Mouse (Mus musculus) lung, embryonic 16.5 days (tissue): ENCODE measurements around the gene Haspin. TPM values are rescaled to one million over a fixed set of nuclear protein-coding genes. Genes with fewer than 3 reads are reported as not detected.
"Not testable (repeated sequence)": the region's sequence is repeated elsewhere in the genome, so short reads cannot be mapped to it uniquely, and the experiment has no call there.

Source experiments
- ATAC-seq: fragments of 200-750 bp; cut with Nextera tagmentation; 2 replicates; pipeline ENCODE4 v1.8.0; 2017; ENCODE audit warnings: low read depth, mild to moderate bottlenecking, moderate library complexity
- H3K27ac ChIP-seq: fragments of 300-500 bp; sonication (generic); 2 replicates; pipeline ENCODE4 v1.5.1; 2014; ENCODE audit warnings: mild to moderate bottlenecking, control low read depth, low read length
- H3K27me3 ChIP-seq: fragments of 300-500 bp; sonication (generic); 2 replicates; pipeline ENCODE4 v1.6.1; 2014; ENCODE audit warnings: low read depth, low read length, mixed read lengths; ENCODE audit not compliant: control insufficient read depth, insufficient read depth
- H3K36me3 ChIP-seq: fragments of 300-500 bp; sonication (generic); 2 replicates; pipeline ENCODE4 v1.6.1; 2014; ENCODE audit warnings: low read length; ENCODE audit not compliant: control insufficient read depth, insufficient read depth
- H3K4me1 ChIP-seq: fragments of 300-500 bp; sonication (generic); replicated peaks from 2 replicates; pipeline ENCODE4 v1.6.1; 2014; ENCODE audit warnings: low read length, mixed read lengths; ENCODE audit not compliant: control insufficient read depth, insufficient read depth
- H3K4me2 ChIP-seq: fragments of 300-500 bp; sonication (generic); 2 replicates; pipeline ENCODE4 v1.6.1; 2014; ENCODE audit warnings: low read depth, low read length, control low read depth
- H3K4me3 ChIP-seq: fragments of 300-500 bp; sonication (generic); 2 replicates; pipeline ENCODE4 v1.5.1; 2014; ENCODE audit warnings: mild to moderate bottlenecking, low read length, control low read depth
- H3K9ac ChIP-seq: fragments of 300-500 bp; sonication (generic); 2 replicates; pipeline ENCODE4 v1.6.1; 2014; ENCODE audit warnings: low read length, control low read depth
- H3K9me3 ChIP-seq: fragments of 300-500 bp; sonication (generic); 2 replicates; pipeline ENCODE4 v1.6.1; 2016; ENCODE audit warnings: low read length; ENCODE audit not compliant: control insufficient read depth
- WGBS: fragments of 180-500 bp; shearing (Covaris S2); extraction: QIAGEN DNeasy Blood & Tissue Kit; methylation state at CpG from one replicate; pipeline ENCODE4 v1.1.7; 2014; 5-methylcytosine and 5-hydroxymethylcytosine counted together
- polyA plus RNA-seq: library from polyadenylated mRNA; unstranded; fragments of >200 nt; fragmentation: Nextera tagmentation; extraction: Ambion mirVana; gene quantifications from 2 replicates; pipeline ENCODE4 v1.2.1, GENCODE M21; 2015

The Haspin gene
- polyA plus RNA-seq, 1 experiment from 2014 or later: 18.4 TPM

DNA sequence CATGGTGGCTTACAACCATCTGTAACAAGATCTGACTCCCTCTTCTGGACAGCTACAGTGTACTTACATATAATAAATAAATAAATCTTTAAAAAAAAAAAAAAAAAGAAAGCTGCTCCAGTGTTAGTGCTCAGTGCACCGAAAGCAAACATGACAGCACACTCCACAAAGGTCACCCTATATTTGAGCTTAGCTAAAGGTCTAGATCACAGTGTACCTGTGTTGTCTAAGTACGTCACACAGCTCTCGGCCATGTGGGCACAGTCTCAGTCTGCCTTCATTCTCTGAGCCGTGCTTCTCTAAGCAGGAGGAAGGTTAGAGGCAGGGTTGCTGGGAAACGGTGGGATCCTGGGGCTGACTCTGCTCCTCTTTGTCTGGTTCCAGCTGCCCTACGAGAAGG, 11.6 kb downstream of the Haspin start:
- H3K36me3 ChIP-seq: no peaks in the 10 kb centered on the region; the same call in 1 of the 2 replicates

DNA sequence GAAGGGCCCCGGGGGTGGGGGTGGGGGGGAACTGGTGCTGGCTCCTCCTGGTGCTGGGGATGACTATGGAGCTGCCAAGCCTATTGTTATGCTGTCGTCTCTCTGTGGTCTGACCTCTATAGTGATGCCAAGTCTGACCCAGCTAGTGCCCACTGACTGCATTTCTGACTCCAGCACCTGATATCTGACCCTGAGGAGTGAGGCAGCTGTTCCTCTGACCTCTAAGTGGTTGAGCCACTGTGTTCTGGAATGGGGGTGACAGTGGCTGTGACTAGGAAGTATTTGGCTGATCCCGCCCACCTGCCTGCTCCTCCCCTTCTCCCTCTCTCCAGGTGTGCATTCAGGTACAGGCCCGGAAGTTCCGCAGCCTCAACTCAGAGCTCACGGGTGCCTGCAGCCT, 26.7 kb downstream of the Haspin start:
- no peak for ATAC-seq
- Histone ChIP-seq H3K36me3 (no peaks in the 10 kb centered on the region), H3K4me1 (no peaks in the 10 kb centered on the region), H3K4me3 (no peak overlapping the region), H3K27ac (no peak overlapping the region), H3K9ac (no peak overlapping the region), H3K27me3 (no peaks in the 10 kb centered on the region), H3K4me2 (no peak overlapping the region), H3K9me3 (no peaks in the 10 kb centered on the region)
- 63% methylated on average over 6 of the region's 6 CpGs for WGBS

More for the DNA sequence above, 11.6 kb downstream of the Haspin start:
- H3K4me3 ChIP-seq: no peak overlapping the region
- H3K9me3 ChIP-seq: no peaks in the 10 kb centered on the region
- H3K4me1 ChIP-seq: no peaks in the 10 kb centered on the region
- H3K27ac ChIP-seq: no peak overlapping the region
- H3K9ac ChIP-seq: no peak overlapping the region
- WGBS: 86% methylated on average over 6 of the region's 6 CpGs
- H3K27me3 ChIP-seq: no peaks in the 10 kb centered on the region
- ATAC-seq: no peak
- no peak overlapping the region for H3K4me2 ChIP-seq

DNA sequence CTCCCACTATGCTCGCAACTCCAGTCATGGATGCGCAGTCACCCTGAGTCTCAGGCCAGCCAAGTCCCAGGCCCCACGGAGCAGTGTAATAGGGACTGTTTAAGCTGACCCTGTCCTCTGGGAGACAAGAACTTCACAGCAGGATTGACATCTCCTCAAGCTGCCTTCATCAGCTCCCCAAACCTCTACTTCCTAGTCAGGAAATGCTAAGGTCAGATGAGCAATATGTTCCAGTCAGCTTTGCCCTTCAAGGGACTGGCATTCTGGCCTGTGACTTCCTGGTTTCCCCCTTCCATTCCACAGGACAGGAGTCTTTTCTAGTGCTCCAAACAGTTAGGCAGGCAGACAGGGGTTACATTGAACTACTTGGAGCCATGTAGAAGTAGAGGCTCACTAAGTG, 28.2 kb downstream of the Haspin start:
- WGBS: 84% methylated on average over 3 of the region's 3 CpGs
- H3K36me3 ChIP-seq: no peaks in the 10 kb centered on the region
- no peak overlapping the region for H3K9ac ChIP-seq
- ATAC-seq: no peak
- no peaks in the 10 kb centered on the region for H3K27me3 ChIP-seq
- no peaks in the 10 kb centered on the region for H3K9me3 ChIP-seq
- no peaks in the 10 kb centered on the region for H3K4me1 ChIP-seq
- no peak overlapping the region for H3K4me2 ChIP-seq
- H3K4me3 ChIP-seq: no peak overlapping the region
- no peak overlapping the region for H3K27ac ChIP-seq

GRCm38 (mm10) chr11:73108898-73109625, 29.0 kb downstream of the Haspin start:
- no peaks in the 10 kb centered on the region for H3K36me3 ChIP-seq
- H3K27ac ChIP-seq: no peak overlapping the region
- H3K9ac ChIP-seq: no peak overlapping the region
- H3K27me3 ChIP-seq: no peaks in the 10 kb centered on the region
- H3K4me1 ChIP-seq: no peaks in the 10 kb centered on the region
- H3K9me3 ChIP-seq: no peaks in the 10 kb centered on the region
- no peak overlapping the region for H3K4me3 ChIP-seq
- 67% methylated on average over 14 of the region's 14 CpGs for WGBS
- ATAC-seq: no peak
- H3K4me2 ChIP-seq: no peak overlapping the region

DNA sequence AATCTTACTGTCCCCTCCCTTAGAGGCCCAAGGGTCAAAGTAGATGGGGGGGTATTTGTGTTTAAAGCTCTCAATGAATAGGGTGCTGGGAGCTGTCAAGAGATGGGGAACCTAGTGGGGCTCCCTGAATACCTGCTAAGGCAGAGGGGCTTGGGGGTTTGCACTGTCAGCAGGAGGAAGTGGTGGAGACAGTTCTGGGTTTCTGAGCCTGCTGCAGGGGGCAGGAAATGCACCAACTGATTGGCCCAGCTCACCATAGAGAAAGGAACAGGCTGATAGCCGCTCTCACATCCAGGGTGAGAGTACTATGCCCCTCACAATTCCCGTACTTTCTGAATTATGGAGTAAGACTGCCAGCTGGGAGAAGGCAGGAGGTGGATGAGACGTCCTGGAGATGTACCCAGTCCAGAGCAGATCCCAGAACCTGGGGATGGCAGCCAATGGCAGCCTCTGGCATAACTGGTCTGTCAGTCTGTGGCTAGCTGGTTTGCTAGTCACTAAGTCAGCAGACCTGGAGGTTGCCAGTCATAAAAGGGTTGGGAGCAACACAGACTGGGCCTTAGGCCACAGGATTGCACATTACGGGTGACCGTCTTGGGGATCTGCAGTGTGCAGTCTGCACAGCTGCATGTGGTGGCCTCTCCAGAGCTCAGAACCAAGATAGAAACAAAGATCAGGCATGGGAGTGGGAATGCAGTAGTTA, 29.7 kb downstream of the Haspin start:
- WGBS: 60% methylated on average over 5 of the region's 5 CpGs
- no peak overlapping the region for H3K4me2 ChIP-seq
- no peak for ATAC-seq
- H3K27ac ChIP-seq: no peak overlapping the region
- no peaks in the 10 kb centered on the region for H3K4me1 ChIP-seq
- no peaks in the 10 kb centered on the region for H3K9me3 ChIP-seq
- no peak overlapping the region for H3K4me3 ChIP-seq
- H3K36me3 ChIP-seq: no peaks in the 10 kb centered on the region
- H3K9ac ChIP-seq: no peak overlapping the region
- no peaks in the 10 kb centered on the region for H3K27me3 ChIP-seq

- H3K27ac ChIP-seq, H3K27me3 ChIP-seq, H3K4me2 ChIP-seq, H3K4me1 ChIP-seq, H3K9ac ChIP-seq, ATAC-seq, H3K36me3 ChIP-seq, H3K4me3 ChIP-seq, H3K9me3 ChIP-seq: not testable (repeated sequence)
- 34% methylated on average over 3 of the region's 3 CpGs for WGBS
Measured at GRCm38 (mm10) chr11:73107358-73107757, 30.7 kb downstream of the Haspin start.

- no peaks in the 10 kb centered on the region for H3K27me3 ChIP-seq
- H3K9ac ChIP-seq: no peak overlapping the region
- WGBS: 54% methylated on average over 2 of the region's 3 CpGs
- no peak overlapping the region for H3K27ac ChIP-seq
- no peaks in the 10 kb centered on the region for H3K36me3 ChIP-seq
- H3K4me2 ChIP-seq: no peak overlapping the region
- H3K4me1 ChIP-seq: no peaks in the 10 kb centered on the region
- no peak for ATAC-seq
- no peaks in the 10 kb centered on the region for H3K9me3 ChIP-seq
- no peak overlapping the region for H3K4me3 ChIP-seq
Measured at GRCm38 (mm10) chr11:73105246-73105645, 32.8 kb downstream of the Haspin start.

DNA sequence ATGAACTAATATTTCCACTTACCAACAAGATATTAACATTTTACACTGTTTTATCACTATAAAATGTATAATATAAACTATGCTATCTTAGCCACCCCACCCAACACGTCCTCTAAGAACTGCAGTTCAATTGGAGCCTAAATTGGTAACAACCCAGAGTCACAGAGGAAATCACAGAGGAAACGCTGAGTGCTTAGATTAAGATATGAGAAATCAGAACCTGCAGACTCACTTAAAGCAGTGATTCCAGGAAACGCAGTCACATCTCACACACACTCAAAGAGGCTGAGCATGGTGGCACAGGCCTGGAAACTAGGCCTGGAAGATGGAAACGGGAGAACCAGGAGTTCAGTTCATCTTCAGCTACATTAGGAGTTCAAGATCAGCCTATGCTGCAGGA, 36.8 kb downstream of the Haspin start:
- H3K9me3 ChIP-seq: no peaks in the 10 kb centered on the region
- no peaks in the 10 kb centered on the region for H3K36me3 ChIP-seq
- no peak overlapping the region for H3K4me2 ChIP-seq
- H3K27me3 ChIP-seq: no peaks in the 10 kb centered on the region
- WGBS: 60% methylated on average over 4 of the region's 4 CpGs
- H3K27ac ChIP-seq: no peak overlapping the region
- no peaks in the 10 kb centered on the region for H3K4me1 ChIP-seq
- ATAC-seq: no peak
- no peak overlapping the region for H3K4me3 ChIP-seq
- no peak overlapping the region for H3K9ac ChIP-seq

DNA sequence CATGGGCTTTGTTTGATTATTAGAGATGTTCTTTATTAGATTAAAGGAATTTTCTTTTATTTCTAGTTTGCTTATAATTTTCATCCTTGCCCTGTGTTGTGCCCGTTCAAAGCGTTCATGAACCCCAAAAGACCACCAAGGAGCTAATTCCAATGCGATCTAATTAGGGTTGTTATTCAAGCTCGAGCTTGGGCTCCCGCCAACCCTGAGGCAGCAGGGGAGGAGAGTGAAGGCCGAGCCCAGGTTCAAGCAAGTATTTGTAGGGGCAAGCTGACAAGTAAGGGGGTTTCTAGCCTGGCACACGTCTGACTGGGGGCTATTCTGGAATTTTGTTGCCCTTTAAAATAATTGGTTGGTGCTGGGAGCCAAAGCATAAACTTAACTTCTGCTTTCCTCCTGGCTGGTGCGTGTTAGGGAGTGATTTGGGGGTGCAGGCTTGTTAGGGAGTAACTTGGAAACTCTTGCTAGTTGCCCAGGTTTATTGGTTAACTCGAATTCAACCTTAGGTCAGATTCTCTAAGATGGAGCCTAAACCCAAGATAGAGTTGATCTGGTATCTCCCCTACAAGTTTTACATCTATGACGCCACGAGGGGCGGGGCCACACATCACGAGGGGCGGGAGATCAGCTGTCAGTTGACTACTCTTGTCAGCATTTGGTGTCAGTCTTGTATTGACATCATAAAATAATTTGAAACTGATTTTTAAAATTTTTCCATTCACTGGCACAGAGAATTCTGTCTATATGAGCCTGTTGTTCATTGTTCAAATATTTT, 37.9 kb downstream of the Haspin start:
- Histone ChIP-seq H3K4me1 (no peaks in the 10 kb centered on the region), H3K9me3 (no peaks in the 10 kb centered on the region), H3K4me3 (no peak overlapping the region), H3K9ac (no peak overlapping the region), H3K27ac (no peak overlapping the region), H3K36me3 (no peaks in the 10 kb centered on the region), H3K4me2 (no peak overlapping the region), H3K27me3 (no peaks in the 10 kb centered on the region)
- 70% methylated on average over 14 of the region's 14 CpGs for WGBS
- no peak for ATAC-seq
